Mouse (Mus musculus): Measurements from ENCODE around the gene Itpka. TPM values are rescaled to one million over a fixed set of nuclear protein-coding genes. Genes with fewer than 3 reads are reported as not detected.

The Itpka gene
- 3.4 and 4.1 TPM in 2 replicates for polyA plus RNA-seq (2012; rRNA removed; ENCODE audit: low replicate concordance)

GRCm38 (mm10) chr2:119741581-119742411, at the start of gene Itpka:
TSS of gene Itpka (plus strand) at chr2:119742337.

GRCm38 (mm10) chr2:119760251-119760650, 18.1 kb downstream of the Itpka start, which contains the start of gene Ltk:
TSS of gene Ltk (minus strand) at chr2:119760431.

GRCm38 (mm10) chr2:119787206-119787883, 45.2 kb downstream of the Itpka start, which contains the start of gene Rpap1:
TSS of gene Rpap1 (minus strand) at chr2:119787537.

GRCm38 (mm10) chr2:119797279-119797783, 55.2 kb downstream of the Itpka start, which contains the start of gene Tyro3:
TSS of gene Tyro3 (plus strand) at chr2:119797733.

Other genes starting within 250 kb of the Itpka start
- gene Exd1, start 194.7 kb upstream of the Itpka start, polyA plus RNA-seq (2012; rRNA removed; ENCODE audit: low replicate concordance): 1.0 and 2.6 TPM in 2 replicates
- 210 and 560 TPM in 2 replicates for gene Chp1, start 194.6 kb upstream of the Itpka start, polyA plus RNA-seq (2012; rRNA removed; ENCODE audit: low replicate concordance)
- gene Nusap1, start 124.0 kb upstream of the Itpka start, polyA plus RNA-seq (2012; rRNA removed; ENCODE audit: low replicate concordance): 0.42 and 1.5 TPM in 2 replicates
- gene Oip5, start 123.9 kb upstream of the Itpka start, polyA plus RNA-seq (2012; rRNA removed; ENCODE audit: low replicate concordance): 2.9 and 5.1 TPM in 2 replicates
- gene Ndufaf1, start 79.5 kb upstream of the Itpka start, polyA plus RNA-seq (2012; rRNA removed; ENCODE audit: low replicate concordance): 7.3 and 9.0 TPM in 2 replicates
- gene Rtf1, start 67.3 kb upstream of the Itpka start, polyA plus RNA-seq (2012; rRNA removed; ENCODE audit: low replicate concordance): 8.4 and 11.6 TPM in 2 replicates
- 0.11 and 1.7 TPM in 2 replicates for gene Ltk, start 18.1 kb downstream of the Itpka start, polyA plus RNA-seq (2012; rRNA removed; ENCODE audit: low replicate concordance)
- gene Rpap1, start 45.2 kb downstream of the Itpka start, polyA plus RNA-seq (2012; rRNA removed; ENCODE audit: low replicate concordance): 16.6 and 25.9 TPM in 2 replicates
- gene Tyro3, start 55.4 kb downstream of the Itpka start, polyA plus RNA-seq (2012; rRNA removed; ENCODE audit: low replicate concordance): 1.9 and 12.4 TPM in 2 replicates
- gene Mga, start 154.9 kb downstream of the Itpka start, polyA plus RNA-seq (2012; rRNA removed; ENCODE audit: low replicate concordance): 17.6 and 42.1 TPM in 2 replicates
- gene Mapkbp1, start 230.4 kb downstream of the Itpka start, polyA plus RNA-seq (2012; rRNA removed; ENCODE audit: low replicate concordance): 22.1 and 36.1 TPM in 2 replicates

Data from subcutaneous adipose tissue, adult 2 months (tissue).